Comparison of ENCODE assay signal across 14 mouse cellular contexts in genomic region chr12:54652346-54652745, GRCm38 (mm10). TPM values are rescaled to one million over a fixed set of nuclear protein-coding genes. Genes with fewer than 3 reads are reported as not detected.
A peak's percentile ranks its signal among the peaks of the same experiment; 100 is the strongest.
DNase-seq lines count a peak whose midpoint lies in the region; ATAC-seq and TF ChIP-seq lines count a peak whose summit lies in the region.
"Had no signal": no experiment of that assay in that cellular context is flagged by ENCODE, and none has a peak within 500 bp of the region (broad histone marks: within the 10 kb centered on the region; RNA-seq: fewer than 3 reads in every experiment).

No protein-coding gene starts in this region.

- H3K4me1 ChIP-seq in kidney, adult 2 months (ENCODE audit: control insufficient read depth, insufficient read depth, low read length): peaks cover 17% of the 10 kb centered on the region; the same call in 1 of the 2 replicates
- H3K4me1 ChIP-seq in brown adipose tissue, adult 24 weeks (ENCODE audit: control insufficient read depth, insufficient read depth, insufficient read length, low read length): peaks cover 22% of the 10 kb centered on the region
- peaks cover 37% of the 10 kb centered on the region for H3K4me1 ChIP-seq in kidney, embryonic 16.5 days (ENCODE audit: insufficient read depth, low read length)
- peaks cover 13% of the 10 kb centered on the region for H3K4me1 ChIP-seq in small intestine, adult 2 months (ENCODE audit: control insufficient read depth, insufficient read depth, insufficient read length, low read length)

- H3K36me3 ChIP-seq in kidney, adult 2 months (ENCODE audit: control insufficient read depth, insufficient read depth, low read length): no peaks in the 10 kb centered on the region
- 0 out of 2 replicates have a peak, but pooled peaks cover 5% of the 10 kb centered on the region for H3K36me3 ChIP-seq in kidney, embryonic 16.5 days (ENCODE audit: insufficient read depth, low read length)
- H3K36me3 ChIP-seq in small intestine, adult 2 months (ENCODE audit: control insufficient read depth, insufficient read depth, low read length): peaks cover 24% of the 10 kb centered on the region

- peak; percentile 73 for DNase-seq in kidney, adult 2 months
- no peak for DNase-seq in kidney, postnatal 4 days
- DNase-seq in urinary bladder, postnatal 36 days (ENCODE audit: low spot score in 2 of 2): no peak
- no peak for DNase-seq in ovary, postnatal 36 days (ENCODE audit: low spot score)
- DNase-seq: adrenal gland, postnatal 10 days; cerebellum, adult 2 months; right cerebral cortex, postnatal 25 days had no signal

- no peak for TF ChIP-seq CTCF in kidney, adult 2 months (conservative IDR thresholded peaks at IDR 0.05; ENCODE audit: insufficient read depth, insufficient read length, low read depth, low read length)
- no peak for TF ChIP-seq CTCF in small intestine, adult 2 months (IDR thresholded peaks at IDR 0.05; ENCODE audit: extremely low read depth, insufficient read length, insufficient replicate concordance, low read depth, low read length)

- H3K9ac ChIP-seq in kidney, embryonic 16.5 days (replicated peaks; ENCODE audit: low read length): no peak overlapping the region
- H3K9ac ChIP-seq: embryonic facial prominence, embryonic 15.5 days; hindbrain, embryonic 12.5 days had no signal

- WGBS in kidney, adult 2 months: 53% methylated on average over 12 of the region's 12 CpGs
- WGBS in kidney, embryonic 16.5 days: 69% methylated on average over 12 of the region's 12 CpGs
- 27% methylated on average over 12 of the region's 12 CpGs for WGBS in small intestine, adult 2 months

- no peak for ATAC-seq in kidney, embryonic 16.5 days (ENCODE audit: low FRiP score, low TSS enrichment)

- no peaks in the 10 kb centered on the region for H3K27me3 ChIP-seq in kidney, adult 2 months (replicated peaks; ENCODE audit: control insufficient read depth, insufficient read depth, low read length)
- H3K27me3 ChIP-seq in kidney, embryonic 16.5 days (ENCODE audit: insufficient read depth, low read length): no peaks in the 10 kb centered on the region
- H3K27me3 ChIP-seq in small intestine, adult 2 months (ENCODE audit: control insufficient read depth, insufficient read depth, low read length): no peaks in the 10 kb centered on the region
- H3K27me3 ChIP-seq: embryonic facial prominence, embryonic 15.5 days; hindbrain, embryonic 12.5 days had no signal

- H3K4me3 ChIP-seq in kidney, adult 2 months (ENCODE audit: insufficient read depth, low read depth, low read length): no peak overlapping the region
- H3K4me3 ChIP-seq in brown adipose tissue, adult 24 weeks (ENCODE audit: insufficient read depth, low read depth, low read length): peak overlapping the region; percentile 12
- H3K4me3 ChIP-seq in kidney, embryonic 16.5 days (ENCODE audit: low read length): no peak overlapping the region
- H3K4me3 ChIP-seq in small intestine, adult 2 months (ENCODE audit: low read depth, low read length): peak overlapping the region; percentile 40
- H3K4me3 ChIP-seq: embryonic facial prominence, embryonic 15.5 days; hindbrain, embryonic 12.5 days; myocyte had no signal

- TF ChIP-seq POLR2A in kidney, adult 2 months (IDR thresholded peaks at IDR 0.05; ENCODE audit: low read depth, low read length): no peak
- no peak for TF ChIP-seq POLR2A in small intestine, adult 2 months (IDR thresholded peaks at IDR 0.05; ENCODE audit: low read depth, low read length)

- H3K27ac ChIP-seq in kidney, adult 2 months (ENCODE audit: insufficient read depth, low read depth, low read length): no peak overlapping the region
- no peak overlapping the region for H3K27ac ChIP-seq in brown adipose tissue, adult 24 weeks (replicated peaks; ENCODE audit: low read depth, low read length)
- peak overlapping the region; percentile 59 for H3K27ac ChIP-seq in kidney, embryonic 16.5 days (ENCODE audit: low read length)
- peak overlapping the region; percentile 91 for H3K27ac ChIP-seq in small intestine, adult 2 months (ENCODE audit: insufficient read depth, low read depth, low read length)
- H3K27ac ChIP-seq: embryonic facial prominence, embryonic 15.5 days; hindbrain, embryonic 12.5 days; macrophage had no signal

- peak overlapping the region; percentile 19; the same call in 1 of the 2 replicates for H3K4me2 ChIP-seq in kidney, embryonic 16.5 days (replicated peaks; ENCODE audit: low read depth, low read length)
- H3K4me2 ChIP-seq: embryonic facial prominence, embryonic 15.5 days; hindbrain, embryonic 12.5 days had no signal

- no peaks in the 10 kb centered on the region for H3K9me3 ChIP-seq in kidney, embryonic 16.5 days (ENCODE audit: low read length)
- H3K9me3 ChIP-seq: embryonic facial prominence, embryonic 15.5 days; hindbrain, embryonic 12.5 days had no signal

RNA-seq across cellular contexts. Expression of gene Sptssa, which starts 4.0 kb away (rescaled TPM):
- polyA plus RNA-seq in kidney, adult 2 months (2012; rRNA removed): 70.5 and 80.1 TPM in 2 replicates
- polyA plus RNA-seq in brown adipose tissue, adult 24 weeks (2012; ENCODE audit: insufficient read depth, insufficient read length, missing spikeins): 81.2 and 86.1 TPM in 2 replicates
- polyA plus RNA-seq in kidney, embryonic 16.5 days (2015; fragmentation: Nextera tagmentation; extraction: Ambion mirVana): 203 and 212 TPM in 2 replicates
- polyA plus RNA-seq in small intestine, adult 2 months (2012; rRNA removed): 60.7 and 101 TPM in 2 replicates

RNA-seq across cellular contexts. Expression of gene Eapp, which starts 43.4 kb away (rescaled TPM):
- 9.1 and 21.0 TPM in 2 replicates for polyA plus RNA-seq in kidney, adult 2 months (2012; rRNA removed)
- polyA plus RNA-seq in brown adipose tissue, adult 24 weeks (2012; ENCODE audit: insufficient read depth, insufficient read length, missing spikeins): 45.3 and 49.2 TPM in 2 replicates
- polyA plus RNA-seq in kidney, embryonic 16.5 days (2015; fragmentation: Nextera tagmentation; extraction: Ambion mirVana): 59.8 and 60.8 TPM in 2 replicates
- 1.3 and 4.4 TPM in 2 replicates for polyA plus RNA-seq in small intestine, adult 2 months (2012; rRNA removed)

Comparison
In these comparisons a context has a peak if more than half of its experiments do, and no peak if none do; other contexts are left out.
1. H3K27ac ChIP-seq: peak in kidney, embryonic 16.5 days (single experiment) and small intestine, adult 2 months (single experiment); none in kidney, adult 2 months (single experiment) and brown adipose tissue, adult 24 weeks (single experiment).
2. H3K4me3 ChIP-seq: peak in brown adipose tissue, adult 24 weeks (single experiment) and small intestine, adult 2 months (single experiment); none in kidney, adult 2 months (single experiment) and kidney, embryonic 16.5 days (single experiment).